Mouse (Mus musculus) ovary, postnatal 14 days (tissue): ENCODE measurements around the gene Atg10.
"Not testable (repeated sequence)": the region's sequence is repeated elsewhere in the genome, so short reads cannot be mapped to it uniquely, and the experiment has no call there.

Experiments used
- DNase-seq: peaks from one replicate; pipeline ENCODE4 v3.0.0; 2022; ENCODE audit warnings: low spot score

Atg10 gene

GRCm38 (mm10) chr13:90935852-90936251 lies 287.9 kb downstream of the Atg10 start:
- no peak for DNase-seq

GRCm38 (mm10) chr13:90933256-90933655 lies 290.5 kb downstream of the Atg10 start:
- no peak for DNase-seq

GRCm38 (mm10) chr13:90929847-90930246 lies 293.9 kb downstream of the Atg10 start:
- peak; percentile 53 for DNase-seq

- DNase-seq, result not testable (repeated sequence)
These were observed 295.5 kb downstream of the Atg10 start for GRCm38 (mm10) chr13:90928266-90928665.

- DNase-seq, result no peak
These were observed 296.7 kb downstream of the Atg10 start for GRCm38 (mm10) chr13:90926938-90927633.

- no peak for DNase-seq
These were observed 297.5 kb downstream of the Atg10 start for GRCm38 (mm10) chr13:90926125-90926765.

- DNase-seq, result no peak
These were observed 298.6 kb downstream of the Atg10 start for GRCm38 (mm10) chr13:90925191-90925590.

GRCm38 (mm10) chr13:90924072-90924471 lies 299.7 kb downstream of the Atg10 start:
- DNase-seq, result no peak

- not testable (repeated sequence) for DNase-seq
These were observed 300.2 kb downstream of the Atg10 start for GRCm38 (mm10) chr13:90923617-90924016.

GRCm38 (mm10) chr13:90922751-90923612 lies 300.8 kb downstream of the Atg10 start, which contains the start of gene Rps23:
TSS of gene Rps23 (plus strand) at chr13:90922958.
- peak; percentile 87 for DNase-seq

GRCm38 (mm10) chr13:90914721-90915120 lies 309.0 kb downstream of the Atg10 start:
- no peak for DNase-seq

- no peak for DNase-seq
These were observed 310.0 kb downstream of the Atg10 start for GRCm38 (mm10) chr13:90913675-90914192.

- DNase-seq, result no peak
These were observed 310.8 kb downstream of the Atg10 start for GRCm38 (mm10) chr13:90912760-90913674.

- no peak for DNase-seq
These were observed 316.4 kb downstream of the Atg10 start for GRCm38 (mm10) chr13:90907376-90907775.

GRCm38 (mm10) chr13:90905176-90905575 lies 318.6 kb downstream of the Atg10 start, which contains the start of gene Atp6ap1l:
TSS of gene Atp6ap1l (minus strand) at chr13:90905355.
- no peak for DNase-seq

GRCm38 (mm10) chr13:90896821-90897220 lies 326.9 kb downstream of the Atg10 start:
- DNase-seq, result no peak

- no peak for DNase-seq
These were observed 327.7 kb downstream of the Atg10 start for GRCm38 (mm10) chr13:90896098-90896497.

GRCm38 (mm10) chr13:90894819-90895218 lies 328.9 kb downstream of the Atg10 start:
- no peak for DNase-seq

- DNase-seq, result no peak
These were observed 333.7 kb downstream of the Atg10 start for GRCm38 (mm10) chr13:90890111-90890510.

- peak; percentile 63 for DNase-seq
These were observed 337.2 kb downstream of the Atg10 start for GRCm38 (mm10) chr13:90886568-90886983.
